Mouse (Mus musculus) kidney, postnatal 0 days (tissue): ENCODE data around the gene Kcna1. TPM values are rescaled to one million over a fixed set of nuclear protein-coding genes. Genes with fewer than 3 reads are reported as not detected.

Experiments used
- ATAC-seq: fragments of 200-750 bp; cut with Nextera tagmentation; replicated peaks from 2 replicates; pipeline ENCODE4 v1.8.0; 2017; ENCODE audit warnings: low read depth, moderate number of reproducible peaks, moderate TSS enrichment, moderate library complexity; ENCODE audit not compliant: low FRiP score
- DNase-seq: peaks from one replicate; pipeline ENCODE4 v3.0.0-alpha.2; 2016; ENCODE audit warnings: low spot score
- H3K27ac ChIP-seq: fragments of 300-500 bp; sonication (generic); 2 replicates; pipeline ENCODE4 v1.5.1; 2014; ENCODE audit warnings: mild to moderate bottlenecking
- H3K27me3 ChIP-seq: fragments of 300-500 bp; sonication (generic); 2 replicates; pipeline ENCODE4 v1.6.1; 2014; ENCODE audit warnings: low read length, mixed read lengths; ENCODE audit not compliant: insufficient read depth
- H3K36me3 ChIP-seq: fragments of 300-500 bp; sonication (generic); 2 replicates; pipeline ENCODE4 v1.6.1; 2014; ENCODE audit warnings: low read length, mixed read lengths; ENCODE audit not compliant: insufficient read depth
- H3K4me1 ChIP-seq: fragments of 300-500 bp; sonication (generic); replicated peaks from 2 replicates; pipeline ENCODE4 v1.6.1; 2014; ENCODE audit warnings: antibody characterized with exemption, low read length, mixed read lengths; ENCODE audit not compliant: insufficient read depth
- H3K4me2 ChIP-seq: fragments of 300-500 bp; sonication (generic); 2 replicates; pipeline ENCODE4 v1.6.1; 2014; ENCODE audit warnings: mild to moderate bottlenecking, low read length, moderate library complexity, mixed read lengths
- H3K4me3 ChIP-seq: fragments of 300-500 bp; sonication (generic); replicated peaks from 2 replicates; pipeline ENCODE4 v1.5.1; 2014; ENCODE audit warnings: low read depth, low read length
- H3K9ac ChIP-seq: fragments of 300-500 bp; sonication (generic); 2 replicates; pipeline ENCODE4 v1.6.1; 2014; ENCODE audit warnings: low read depth, low read length
- H3K9me3 ChIP-seq: fragments of 300-500 bp; sonication (generic); replicated peaks from 2 replicates; pipeline ENCODE4 v1.6.1; 2016; ENCODE audit warnings: low read length, inconsistent platforms, mixed read lengths
- CTCF ChIP-seq: IDR thresholded peaks from 2 replicates; pipeline ENCODE4 v1.5.1; 2016; ENCODE audit warnings: antibody characterized with exemption, low read depth, mild to moderate bottlenecking, moderate library complexity
- WGBS: fragments of 180-500 bp; shearing (Covaris S2); extraction: QIAGEN DNeasy Blood & Tissue Kit; methylation state at CpG from one replicate; pipeline ENCODE4 v1.1.7; 2014; 5-methylcytosine and 5-hydroxymethylcytosine counted together
- polyA plus RNA-seq: library from polyadenylated mRNA; unstranded; fragments of >200 nt; fragmentation: Nextera tagmentation; extraction: Ambion mirVana; gene quantifications from 2 replicates; pipeline ENCODE4 v1.2.1, GENCODE M21; 2015

The Kcna1 gene
- polyA plus RNA-seq: 0.24 and 0.29 TPM in 2 replicates

DNA sequence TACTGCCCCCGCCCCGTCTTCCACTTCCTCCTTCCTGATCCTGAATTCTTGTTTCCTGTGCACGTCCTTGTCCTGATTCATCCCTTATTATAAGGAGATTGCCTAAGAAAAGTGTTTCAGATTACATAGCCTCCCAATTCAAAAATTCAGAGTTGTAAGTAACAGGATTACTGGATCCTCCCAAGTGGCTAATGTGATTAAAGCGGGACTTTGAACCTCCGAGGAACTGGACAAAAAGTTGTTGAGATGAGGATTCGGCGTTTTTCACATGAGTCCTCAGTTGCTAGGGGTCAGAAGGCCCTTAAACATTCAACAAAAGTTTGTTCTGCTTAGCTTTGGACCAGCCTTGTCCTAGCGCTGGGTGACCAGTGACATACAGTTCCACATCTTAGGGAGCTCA lies at the start of gene Kcna1:
Gene Kcna1, minus strand, starts transcription at position 4 of the 400 bp plus-strand sequence.
- Histone ChIP-seq H3K4me1 (peaks cover 29% of the 10 kb centered on the region), H3K36me3 (no peaks in the 10 kb centered on the region), H3K27me3 (peaks cover 45% of the 10 kb centered on the region), H3K4me2 (peak within 1 kb of the TSS; percentile 90), H3K27ac (no peak within 1 kb of the TSS), H3K9me3 (no peaks in the 10 kb centered on the region), H3K4me3 (peak within 1 kb of the TSS; percentile 39), H3K9ac (no peak within 1 kb of the TSS)
- DNase-seq: no peak
- TF ChIP-seq CTCF: no peak
- 27% methylated on average over 8 of the region's 8 CpGs for WGBS
- no peak for ATAC-seq

DNA sequence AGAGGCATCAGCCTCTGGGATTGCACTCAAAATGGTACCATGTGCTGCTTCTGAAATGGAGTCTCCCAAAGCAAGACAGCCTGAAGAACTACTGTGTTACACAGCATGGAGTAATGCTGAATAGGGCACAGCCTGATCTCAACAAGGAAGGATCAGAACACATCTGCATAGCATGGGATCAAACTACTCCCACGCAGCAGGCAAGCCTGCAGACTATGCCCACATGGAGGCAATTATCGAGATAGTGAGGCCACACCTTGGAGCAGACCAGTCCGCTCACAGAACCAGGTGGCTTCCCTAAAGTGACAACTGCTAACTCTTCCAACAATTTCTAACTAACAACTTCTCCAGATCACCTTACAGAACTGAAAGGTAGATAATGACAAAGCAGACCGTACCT lies 40.9 kb upstream of the Kcna1 start:
- H3K27me3 ChIP-seq: no peaks in the 10 kb centered on the region
- H3K9ac ChIP-seq: no peak overlapping the region
- no peak overlapping the region for H3K4me3 ChIP-seq
- no peaks in the 10 kb centered on the region for H3K36me3 ChIP-seq
- no peak for TF ChIP-seq CTCF
- H3K4me2 ChIP-seq: no peak overlapping the region
- 36% methylated on average over 4 of the region's 4 CpGs for WGBS
- H3K27ac ChIP-seq: no peak overlapping the region
- no peaks in the 10 kb centered on the region for H3K4me1 ChIP-seq
- H3K9me3 ChIP-seq: no peaks in the 10 kb centered on the region
- DNase-seq: no peak
- no peak for ATAC-seq

DNA sequence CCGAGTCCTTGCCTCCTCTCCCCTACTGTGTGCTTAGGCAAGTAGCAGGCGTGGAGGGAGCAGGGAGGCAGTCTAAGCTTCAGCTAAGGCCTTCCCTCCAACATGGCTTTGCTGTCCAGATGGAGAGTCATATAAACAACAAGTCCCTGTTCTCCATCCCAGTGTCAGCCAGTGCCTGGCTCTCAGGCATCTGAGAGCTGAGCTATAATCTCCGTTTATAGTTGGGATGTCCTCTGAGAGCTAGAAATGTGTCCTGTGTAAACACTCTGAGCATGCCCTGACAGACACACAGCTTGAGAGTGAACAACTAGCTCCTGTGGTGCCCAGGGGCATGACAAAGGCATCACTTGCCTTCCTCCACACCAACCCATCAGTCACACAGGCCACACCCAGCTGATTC lies 39.0 kb upstream of the Kcna1 start:
- Histone ChIP-seq H3K9ac (no peak overlapping the region), H3K36me3 (no peaks in the 10 kb centered on the region), H3K4me2 (no peak overlapping the region), H3K4me3 (no peak overlapping the region), H3K4me1 (no peaks in the 10 kb centered on the region), H3K9me3 (no peaks in the 10 kb centered on the region), H3K27ac (no peak overlapping the region), H3K27me3 (no peaks in the 10 kb centered on the region)
- no peak for TF ChIP-seq CTCF
- no peak for DNase-seq
- WGBS: 75% methylated on average over 3 of the region's 3 CpGs
- ATAC-seq: no peak

DNA sequence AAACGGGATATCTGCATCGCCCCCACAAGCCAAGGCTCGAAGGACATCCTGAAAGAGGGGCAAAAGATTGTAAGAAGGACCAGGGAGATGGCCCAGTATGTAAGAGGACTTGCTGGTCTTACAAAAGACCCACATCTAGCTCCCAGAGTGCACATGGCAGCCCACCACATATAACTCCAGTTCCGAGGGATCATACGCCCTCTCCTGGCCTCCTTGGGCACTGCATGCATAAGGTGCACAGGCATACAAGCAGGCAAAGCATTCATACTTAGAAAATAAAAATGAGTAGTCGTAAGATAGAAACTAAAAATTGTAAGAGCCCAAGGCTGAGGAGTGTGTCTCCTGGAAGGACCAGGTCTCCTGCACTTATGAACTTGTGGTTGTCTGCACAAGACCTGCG lies 32.8 kb upstream of the Kcna1 start:
- ATAC-seq (no peak), DNase-seq (no peak)
- H3K9ac ChIP-seq: no peak overlapping the region
- WGBS: 75% methylated on average over 7 of the region's 7 CpGs
- no peaks in the 10 kb centered on the region for H3K36me3 ChIP-seq
- no peaks in the 10 kb centered on the region for H3K9me3 ChIP-seq
- H3K4me3 ChIP-seq: no peak overlapping the region
- no peak overlapping the region for H3K27ac ChIP-seq
- peak; percentile 63 for TF ChIP-seq CTCF
- H3K4me2 ChIP-seq: no peak overlapping the region
- H3K27me3 ChIP-seq: no peaks in the 10 kb centered on the region
- H3K4me1 ChIP-seq: no peaks in the 10 kb centered on the region

DNA sequence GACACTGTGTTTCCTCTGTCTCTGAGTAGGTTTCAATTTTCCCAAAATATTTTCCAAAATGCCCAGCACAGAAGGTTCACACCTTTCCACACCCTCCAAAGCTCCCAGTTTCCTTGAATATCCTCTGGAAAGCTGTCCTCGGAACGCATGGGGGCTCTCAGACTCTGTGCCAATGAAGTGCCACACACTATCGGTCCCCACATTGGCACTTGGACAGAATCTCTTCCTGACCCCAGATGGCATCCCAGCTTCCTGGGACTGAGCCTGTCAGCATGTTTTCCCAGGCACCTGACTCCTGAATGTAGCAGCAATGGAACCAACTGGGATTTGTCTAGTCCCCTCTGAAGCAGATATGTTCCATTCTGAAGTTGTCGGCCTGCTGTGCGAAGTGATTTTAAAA lies 20.8 kb upstream of the Kcna1 start:
- H3K36me3 ChIP-seq: no peaks in the 10 kb centered on the region
- no peaks in the 10 kb centered on the region for H3K27me3 ChIP-seq
- 94% methylated on average over 5 of the region's 5 CpGs for WGBS
- DNase-seq (no peak), ATAC-seq (no peak)
- no peaks in the 10 kb centered on the region for H3K9me3 ChIP-seq
- no peak overlapping the region for H3K4me2 ChIP-seq
- TF ChIP-seq CTCF: no peak
- no peaks in the 10 kb centered on the region for H3K4me1 ChIP-seq
- no peak overlapping the region for H3K4me3 ChIP-seq
- no peak overlapping the region for H3K27ac ChIP-seq
- H3K9ac ChIP-seq: no peak overlapping the region

DNA sequence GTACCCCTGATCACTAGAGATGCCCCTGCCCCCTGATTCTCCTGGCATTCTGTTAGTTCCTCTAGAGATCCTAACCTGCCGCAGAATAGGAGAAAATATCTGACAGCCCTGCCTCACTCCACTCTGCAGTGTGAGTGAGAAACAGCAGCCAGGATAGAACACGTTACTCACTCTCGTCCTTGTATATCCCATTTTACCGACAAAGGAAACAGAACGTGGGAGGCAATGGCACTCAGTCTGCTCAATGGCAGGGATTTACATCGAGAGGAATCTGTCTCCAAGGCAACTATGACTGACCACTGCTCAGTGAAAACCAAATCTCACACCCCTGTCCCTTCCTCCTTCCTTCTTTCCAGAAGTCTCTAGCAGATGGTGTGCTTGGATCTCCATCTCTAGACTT lies 19.9 kb upstream of the Kcna1 start:
- no peak for TF ChIP-seq CTCF
- Histone ChIP-seq H3K9ac (no peak overlapping the region), H3K36me3 (no peaks in the 10 kb centered on the region), H3K9me3 (no peaks in the 10 kb centered on the region), H3K4me2 (no peak overlapping the region), H3K27ac (no peak overlapping the region), H3K4me1 (no peaks in the 10 kb centered on the region), H3K4me3 (no peak overlapping the region), H3K27me3 (no peaks in the 10 kb centered on the region)
- WGBS: 46% methylated on average over 6 of the region's 6 CpGs
- DNase-seq (no peak), ATAC-seq (no peak)

DNA sequence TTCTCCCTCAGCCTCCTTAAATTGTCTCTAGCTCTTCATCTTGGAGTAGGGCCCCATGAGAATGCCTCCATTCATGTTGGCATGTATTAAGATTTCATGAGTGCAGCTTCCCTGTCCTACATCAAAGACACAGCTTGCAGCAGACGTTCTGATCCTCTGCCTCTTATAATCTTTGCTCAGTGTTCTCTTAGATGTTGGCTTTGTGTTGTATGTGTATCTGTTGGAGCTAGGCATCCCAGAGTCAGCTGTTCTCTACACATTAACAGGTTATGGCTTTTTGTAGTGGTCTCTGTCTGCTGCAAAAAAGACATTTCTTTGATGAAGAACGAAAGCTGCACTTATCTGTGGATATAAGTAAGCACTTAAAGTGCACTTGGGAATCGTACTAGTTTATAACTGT lies 18.4 kb upstream of the Kcna1 start:
- no peaks in the 10 kb centered on the region for H3K9me3 ChIP-seq
- no peaks in the 10 kb centered on the region for H3K27me3 ChIP-seq
- no peaks in the 10 kb centered on the region for H3K36me3 ChIP-seq
- no peak overlapping the region for H3K4me3 ChIP-seq
- WGBS: 75% methylated on average over 3 of the region's 3 CpGs
- no peak overlapping the region for H3K27ac ChIP-seq
- H3K9ac ChIP-seq: no peak overlapping the region
- ATAC-seq: no peak
- no peak for TF ChIP-seq CTCF
- no peaks in the 10 kb centered on the region for H3K4me1 ChIP-seq
- no peak for DNase-seq
- H3K4me2 ChIP-seq: no peak overlapping the region
